Mouse (Mus musculus) liver, adult 2 months (tissue): ENCODE results near the gene Slc36a1.

ENCODE experiments used
- CTCF ChIP-seq: fragments of 200-500 bp; IDR thresholded peaks from 2 replicates; pipeline ENCODE4 v1.5.1; 2011; ENCODE audit warnings: low read depth, low read length, control low read depth
- POLR2A ChIP-seq: fragments of 200-500 bp; IDR thresholded peaks from 2 replicates; pipeline ENCODE4 v1.6.1; 2011; ENCODE audit warnings: low read length, control low read depth; ENCODE audit not compliant: insufficient read depth; ENCODE audit errors: extremely low read depth

DNA sequence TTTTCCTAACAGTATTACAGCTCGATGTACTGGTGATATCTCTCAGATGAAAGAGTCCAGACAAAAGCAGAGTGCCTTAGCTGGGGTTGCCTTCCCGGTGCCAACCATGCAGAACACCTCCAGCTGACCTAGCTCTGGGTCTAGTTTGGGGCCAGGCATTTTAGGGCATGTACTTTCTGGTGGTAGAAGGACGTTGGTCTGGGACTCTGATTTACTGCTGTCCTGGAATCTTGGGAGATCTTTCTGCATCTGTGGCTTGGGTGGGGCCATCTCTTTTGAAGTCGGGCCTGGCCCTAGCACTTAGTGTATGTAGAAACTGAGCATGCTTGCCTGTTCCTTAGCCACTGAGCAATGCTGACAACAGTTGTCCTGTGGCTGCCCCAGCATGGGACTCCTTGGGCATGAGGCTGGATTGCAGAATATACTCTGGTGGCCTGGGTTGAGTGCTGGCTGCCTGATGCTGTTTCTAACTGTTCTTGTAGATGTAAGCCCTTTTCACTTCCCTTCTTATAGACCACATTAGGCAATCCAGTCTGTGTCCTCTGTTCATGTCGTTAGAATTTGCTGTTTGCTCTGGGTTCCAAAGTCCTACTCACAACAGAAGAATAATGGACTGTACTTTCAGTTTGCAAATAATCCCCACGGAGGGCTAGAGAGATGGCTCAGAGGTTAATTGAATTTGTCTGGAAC, 4.0 kb downstream of the Slc36a1 start:
- TF ChIP-seq CTCF (no peak), POLR2A (no peak)
